Mouse (Mus musculus) heart, embryonic 11.5 days (tissue): Measurements from ENCODE around the gene Rai14. TPM values are rescaled to one million over a fixed set of nuclear protein-coding genes. Genes with fewer than 3 reads are reported as not detected.

Experiments used
- ATAC-seq: fragments of 200-750 bp; cut with Nextera tagmentation; replicated peaks from 2 replicates; pipeline ENCODE4 v1.8.0; 2017; ENCODE audit warnings: moderate library complexity; ENCODE audit not compliant: insufficient number of reproducible peaks, low FRiP score, low TSS enrichment
- H3K27ac ChIP-seq: fragments of 300-500 bp; sonication (generic); 2 replicates; pipeline ENCODE4 v1.5.1; 2014; ENCODE audit warnings: mild to moderate bottlenecking, low read depth, low read length
- H3K27me3 ChIP-seq: fragments of 300-500 bp; sonication (generic); 2 replicates; pipeline ENCODE4 v1.6.1; 2014; ENCODE audit warnings: mild to moderate bottlenecking, low read length, mixed read lengths; ENCODE audit not compliant: control insufficient read depth, insufficient read depth
- H3K36me3 ChIP-seq: fragments of 300-500 bp; sonication (generic); 2 replicates; pipeline ENCODE4 v1.6.1; 2014; ENCODE audit warnings: mild to moderate bottlenecking, low read length, moderate library complexity, mixed read lengths; ENCODE audit not compliant: control insufficient read depth, insufficient read depth
- H3K4me1 ChIP-seq: fragments of 300-500 bp; sonication (generic); 2 replicates; pipeline ENCODE4 v1.6.1; 2014; ENCODE audit warnings: low read length; ENCODE audit not compliant: control insufficient read depth, insufficient read depth
- H3K4me2 ChIP-seq: fragments of 300-500 bp; sonication (generic); 2 replicates; pipeline ENCODE4 v1.6.1; 2014; ENCODE audit warnings: mild to moderate bottlenecking, moderate library complexity
- H3K4me3 ChIP-seq: fragments of 300-500 bp; sonication (generic); 2 replicates; pipeline ENCODE4 v1.5.1; 2014; ENCODE audit warnings: low read depth, low read length
- H3K9ac ChIP-seq: fragments of 300-500 bp; sonication (generic); 2 replicates; pipeline ENCODE4 v1.6.1; 2014; ENCODE audit warnings: mild to moderate bottlenecking, low read depth, low read length, moderate library complexity
- H3K9me3 ChIP-seq: fragments of 300-500 bp; sonication (generic); replicated peaks from 2 replicates; pipeline ENCODE4 v1.6.1; 2016; ENCODE audit warnings: low read length; ENCODE audit not compliant: control insufficient read depth
- WGBS: fragments of 180-500 bp; shearing (Covaris S2); extraction: QIAGEN DNeasy Blood & Tissue Kit; methylation state at CpG from one replicate; pipeline ENCODE4 v1.1.7; 2014; ENCODE audit not compliant: insufficient replicate concordance; 5-methylcytosine and 5-hydroxymethylcytosine counted together
- polyA plus RNA-seq: library from polyadenylated mRNA; unstranded; fragments of >200 nt; fragmentation: Nextera tagmentation; extraction: Ambion mirVana; gene quantifications from 2 replicates; pipeline ENCODE4 v1.2.1, GENCODE M21; 2014

Gene Rai14
- polyA plus RNA-seq, 1 experiment from 2014 or later, result 30.5 TPM

- H3K9ac ChIP-seq, result no peak overlapping the region
- no peak overlapping the region for H3K27ac ChIP-seq
- H3K4me1 ChIP-seq, result peaks cover 8% of the 10 kb centered on the region; the same call in 1 of the 2 replicates
- no peak overlapping the region for H3K4me2 ChIP-seq
- H3K36me3 ChIP-seq, result no peaks in the 10 kb centered on the region; the same call in 1 of the 2 replicates
- ATAC-seq, result no peak
- WGBS, result 83% methylated on average over 3 of the region's 3 CpGs
- H3K9me3 ChIP-seq, result no peaks in the 10 kb centered on the region
- no peaks in the 10 kb centered on the region for H3K27me3 ChIP-seq
- H3K4me3 ChIP-seq, result no peak overlapping the region
These were observed 77.6 kb downstream of the Rai14 start for GRCm38 (mm10) chr15:10636844-10637243.

GRCm38 (mm10) chr15:10635121-10635520 is 79.3 kb downstream of the Rai14 start:
- H3K4me1 ChIP-seq, result peaks cover 8% of the 10 kb centered on the region; the same call in 1 of the 2 replicates
- H3K36me3 ChIP-seq, result peaks cover 3% of the 10 kb centered on the region
- H3K4me3 ChIP-seq, result no peak overlapping the region
- no peak overlapping the region for H3K4me2 ChIP-seq
- no peak for ATAC-seq
- H3K9me3 ChIP-seq, result no peaks in the 10 kb centered on the region
- H3K27ac ChIP-seq, result peak overlapping the region; percentile 66
- H3K27me3 ChIP-seq, result no peaks in the 10 kb centered on the region
- H3K9ac ChIP-seq, result no peak overlapping the region
- WGBS, result 54% methylated on average over 10 of the region's 10 CpGs

- Histone ChIP-seq H3K9ac (no peak overlapping the region), H3K36me3 (peaks cover 3% of the 10 kb centered on the region), H3K27ac (peak overlapping the region; percentile 64; the same call in 1 of the 2 replicates), H3K4me3 (no peak overlapping the region), H3K4me1 (peaks cover 8% of the 10 kb centered on the region; the same call in 1 of the 2 replicates), H3K4me2 (no peak overlapping the region), H3K9me3 (no peaks in the 10 kb centered on the region), H3K27me3 (no peaks in the 10 kb centered on the region)
- 46% methylated on average over 6 of the region's 6 CpGs for WGBS
- no peak; the same call in 1 of the 2 replicates for ATAC-seq
These were observed 80.2 kb downstream of the Rai14 start for GRCm38 (mm10) chr15:10634176-10634575.

GRCm38 (mm10) chr15:10633381-10633780 is 81.0 kb downstream of the Rai14 start:
- Histone ChIP-seq H3K4me1 (peaks cover 8% of the 10 kb centered on the region; the same call in 1 of the 2 replicates), H3K9ac (no peak overlapping the region), H3K36me3 (peaks cover 3% of the 10 kb centered on the region), H3K4me2 (no peak overlapping the region), H3K9me3 (no peaks in the 10 kb centered on the region), H3K4me3 (no peak overlapping the region), H3K27ac (no peak overlapping the region), H3K27me3 (no peaks in the 10 kb centered on the region)
- ATAC-seq, result no peak
- 82% methylated on average over 4 of the region's 4 CpGs for WGBS

GRCm38 (mm10) chr15:10632581-10632980 is 81.8 kb downstream of the Rai14 start:
- Histone ChIP-seq H3K36me3 (peaks cover 3% of the 10 kb centered on the region), H3K4me3 (no peak overlapping the region), H3K27ac (no peak overlapping the region), H3K4me2 (no peak overlapping the region), H3K9ac (no peak overlapping the region), H3K27me3 (no peaks in the 10 kb centered on the region), H3K4me1 (peaks cover 8% of the 10 kb centered on the region; the same call in 1 of the 2 replicates), H3K9me3 (no peaks in the 10 kb centered on the region)
- ATAC-seq, result no peak
- 85% methylated on average over 9 of the region's 9 CpGs for WGBS

GRCm38 (mm10) chr15:10632060-10632459 is 82.4 kb downstream of the Rai14 start:
- no peak for ATAC-seq
- Histone ChIP-seq H3K27ac (no peak overlapping the region), H3K4me3 (no peak overlapping the region), H3K36me3 (peaks cover 3% of the 10 kb centered on the region), H3K4me1 (peaks cover 8% of the 10 kb centered on the region; the same call in 1 of the 2 replicates), H3K9me3 (no peaks in the 10 kb centered on the region), H3K27me3 (no peaks in the 10 kb centered on the region), H3K4me2 (no peak overlapping the region), H3K9ac (no peak overlapping the region)
- WGBS, result 94% methylated on average over 8 of the region's 8 CpGs

- Histone ChIP-seq H3K27ac (no peak overlapping the region), H3K4me1 (peaks cover 8% of the 10 kb centered on the region; the same call in 1 of the 2 replicates), H3K36me3 (peaks cover 3% of the 10 kb centered on the region), H3K9me3 (no peaks in the 10 kb centered on the region), H3K27me3 (no peaks in the 10 kb centered on the region; the same call in 1 of the 2 replicates), H3K9ac (no peak overlapping the region), H3K4me2 (no peak overlapping the region), H3K4me3 (no peak overlapping the region)
- ATAC-seq, result no peak
- WGBS, result 87% methylated on average over 5 of the region's 5 CpGs
These were observed 82.9 kb downstream of the Rai14 start for GRCm38 (mm10) chr15:10631541-10631940.

GRCm38 (mm10) chr15:10628980-10629346 is 85.5 kb downstream of the Rai14 start:
- Histone ChIP-seq H3K4me3 (no peak overlapping the region), H3K4me2 (no peak overlapping the region), H3K4me1 (peaks cover under 1% of the 10 kb centered on the region; the same call in 1 of the 2 replicates), H3K27ac (no peak overlapping the region), H3K9ac (no peak overlapping the region), H3K9me3 (no peaks in the 10 kb centered on the region), H3K36me3 (peaks cover 3% of the 10 kb centered on the region), H3K27me3 (no peaks in the 10 kb centered on the region; the same call in 1 of the 2 replicates)
- ATAC-seq, result no peak
- 86% methylated on average over 6 of the region's 6 CpGs for WGBS
